Mouse (Mus musculus): Measurements from ENCODE around the gene Rad9a.

- TF ChIP-seq CTCF (IDR thresholded peaks at IDR 0.05; ENCODE audit: control insufficient read depth, insufficient read depth, low read length) (no peak), POLR2A (IDR thresholded peaks at IDR 0.05; ENCODE audit: borderline replicate concordance, control insufficient read depth, low read depth, low read length) (no peak)
Measured at GRCm38 (mm10) chr19:4149764-4150461, 51.5 kb downstream of the Rad9a start.

Measured in bone marrow, adult 2 months (tissue).